Mouse (Mus musculus) liver, embryonic 11.5 days (tissue): ENCODE measurements at regions not wholly inside any gene's neighbourhood (a gene's known extent, or its start where the extent isn't known, plus 50 kb on each side); places are given as distances from the start of the nearest gene placed in this dataset.

ENCODE experiments used
- ATAC-seq: fragments of 200-750 bp; cut with Nextera tagmentation; replicated peaks from 2 replicates; pipeline ENCODE4 v1.8.0; 2017; ENCODE audit warnings: moderate number of reproducible peaks, mild to moderate bottlenecking, moderate TSS enrichment, moderate library complexity; ENCODE audit not compliant: low FRiP score
- DNase-seq: peaks from one replicate; pipeline ENCODE4 v3.0.0-alpha.2; 2017; ENCODE audit warnings: low spot score
- H3K27ac ChIP-seq: fragments of 300-500 bp; sonication (generic); 2 replicates; pipeline ENCODE4 v1.5.1; 2014; ENCODE audit warnings: mild to moderate bottlenecking, low read depth, low read length, control low read depth
- H3K27me3 ChIP-seq: fragments of 300-500 bp; sonication (generic); replicated peaks from 2 replicates; pipeline ENCODE4 v1.6.1; 2014; ENCODE audit warnings: low read length, mixed read lengths; ENCODE audit not compliant: control insufficient read depth, insufficient read depth
- H3K36me3 ChIP-seq: fragments of 300-500 bp; sonication (generic); 2 replicates; pipeline ENCODE4 v1.6.1; 2014; ENCODE audit warnings: mild to moderate bottlenecking, low read length, moderate library complexity, mixed read lengths; ENCODE audit not compliant: control insufficient read depth, insufficient read depth
- H3K4me1 ChIP-seq: fragments of 300-500 bp; sonication (generic); replicated peaks from 2 replicates; pipeline ENCODE4 v1.6.1; 2014; ENCODE audit warnings: low read length, mixed read lengths; ENCODE audit not compliant: control insufficient read depth, insufficient read depth
- H3K4me2 ChIP-seq: fragments of 300-500 bp; sonication (generic); 2 replicates; pipeline ENCODE4 v1.6.1; 2014; ENCODE audit warnings: mild to moderate bottlenecking, control low read depth, moderate library complexity
- H3K4me3 ChIP-seq: fragments of 300-500 bp; sonication (generic); 2 replicates; pipeline ENCODE4 v1.5.1; 2014; ENCODE audit warnings: low read depth, low read length, control low read depth
- H3K9ac ChIP-seq: fragments of 300-500 bp; sonication (generic); 2 replicates; pipeline ENCODE4 v1.6.1; 2014; ENCODE audit warnings: low read depth, low read length, control low read depth
- H3K9me3 ChIP-seq: fragments of 300-500 bp; sonication (generic); 2 replicates; pipeline ENCODE4 v1.6.1; 2016; ENCODE audit warnings: low read length, inconsistent platforms, mixed read lengths; ENCODE audit not compliant: control insufficient read depth
- WGBS: fragments of 180-500 bp; shearing (Covaris S2); extraction: QIAGEN DNeasy Blood & Tissue Kit; methylation state at CpG from one replicate; pipeline ENCODE4 v1.1.7; 2014; 5-methylcytosine and 5-hydroxymethylcytosine counted together

- 84% methylated on average over 2 of the region's 2 CpGs for WGBS
- ATAC-seq = no peak
These were observed 58.3 kb upstream of the Ccdc39 start for GRCm38 (mm10) chr3:33902431-33902830.

GRCm38 (mm10) chr3:33903326-33903725, 59.2 kb upstream of the Ccdc39 start:
- no peak overlapping the region for H3K9ac ChIP-seq
- 72% methylated on average over 8 of the region's 8 CpGs for WGBS
- H3K27me3 ChIP-seq = no peaks in the 10 kb centered on the region
- no peaks in the 10 kb centered on the region for H3K36me3 ChIP-seq
- ATAC-seq = no peak
- H3K4me3 ChIP-seq = no peak overlapping the region
- no peaks in the 10 kb centered on the region for H3K4me1 ChIP-seq
- no peak for DNase-seq
- H3K27ac ChIP-seq = no peak overlapping the region
- H3K9me3 ChIP-seq = no peaks in the 10 kb centered on the region
- H3K4me2 ChIP-seq = no peak overlapping the region

More at GRCm38 (mm10) chr3:33902431-33902830, 58.3 kb upstream of the Ccdc39 start:
- no peak overlapping the region for H3K4me2 ChIP-seq
- no peak overlapping the region for H3K27ac ChIP-seq
- no peaks in the 10 kb centered on the region for H3K9me3 ChIP-seq
- H3K9ac ChIP-seq = no peak overlapping the region
- H3K36me3 ChIP-seq = no peaks in the 10 kb centered on the region
- DNase-seq = no peak
- no peak overlapping the region for H3K4me3 ChIP-seq
- H3K4me1 ChIP-seq = no peaks in the 10 kb centered on the region
- no peaks in the 10 kb centered on the region for H3K27me3 ChIP-seq

- H3K4me2 ChIP-seq = no peak overlapping the region
- WGBS = 64% methylated on average over 4 of the region's 4 CpGs
- H3K27ac ChIP-seq = no peak overlapping the region
- ATAC-seq (no peak), DNase-seq (no peak)
- H3K9me3 ChIP-seq = no peaks in the 10 kb centered on the region
- no peaks in the 10 kb centered on the region for H3K27me3 ChIP-seq
- H3K9ac ChIP-seq = no peak overlapping the region
- no peak overlapping the region for H3K4me3 ChIP-seq
- no peaks in the 10 kb centered on the region for H3K36me3 ChIP-seq
- H3K4me1 ChIP-seq = no peaks in the 10 kb centered on the region
These were observed 59.7 kb upstream of the Ccdc39 start for GRCm38 (mm10) chr3:33903816-33904215.

- Histone ChIP-seq H3K4me1 (no peaks in the 10 kb centered on the region), H3K9ac (no peak overlapping the region), H3K4me2 (no peak overlapping the region), H3K9me3 (no peaks in the 10 kb centered on the region), H3K27me3 (no peaks in the 10 kb centered on the region), H3K36me3 (no peaks in the 10 kb centered on the region), H3K27ac (no peak overlapping the region), H3K4me3 (no peak overlapping the region)
- DNase-seq = no peak
- no peak for ATAC-seq
- WGBS = 48% methylated on average over 22 of the region's 22 CpGs
These were observed 61.0 kb upstream of the Ccdc39 start for GRCm38 (mm10) chr3:33904854-33905678.

- no peak for ATAC-seq
- 57% methylated on average over 5 of the region's 5 CpGs for WGBS
- no peak for DNase-seq
- Histone ChIP-seq H3K36me3 (no peaks in the 10 kb centered on the region), H3K4me2 (no peak overlapping the region), H3K9ac (no peak overlapping the region), H3K4me3 (no peak overlapping the region), H3K9me3 (no peaks in the 10 kb centered on the region), H3K27ac (no peak overlapping the region), H3K4me1 (no peaks in the 10 kb centered on the region), H3K27me3 (no peaks in the 10 kb centered on the region)
These were observed 61.5 kb upstream of the Ccdc39 start for GRCm38 (mm10) chr3:33905679-33906007.

GRCm38 (mm10) chr3:33907061-33907460, 63.0 kb upstream of the Ccdc39 start:
- 84% methylated on average over 8 of the region's 8 CpGs for WGBS
- Histone ChIP-seq H3K4me3 (no peak overlapping the region), H3K9me3 (no peaks in the 10 kb centered on the region)

GRCm38 (mm10) chr3:33911559-33911958, 67.4 kb upstream of the Ccdc39 start:
- Histone ChIP-seq H3K9ac (no peak overlapping the region), H3K4me2 (no peak overlapping the region), H3K36me3 (no peaks in the 10 kb centered on the region), H3K9me3 (no peaks in the 10 kb centered on the region; the same call in 1 of the 2 replicates), H3K4me1 (no peaks in the 10 kb centered on the region), H3K27ac (no peak overlapping the region), H3K27me3 (no peaks in the 10 kb centered on the region), H3K4me3 (no peak overlapping the region)
- WGBS = 76% methylated on average over 9 of the region's 9 CpGs
- DNase-seq (no peak), ATAC-seq (no peak)

More at GRCm38 (mm10) chr3:33907061-33907460, 63.0 kb upstream of the Ccdc39 start:
- H3K27me3 ChIP-seq = no peaks in the 10 kb centered on the region
- no peak for ATAC-seq
- no peak overlapping the region for H3K27ac ChIP-seq
- no peaks in the 10 kb centered on the region for H3K36me3 ChIP-seq
- H3K9ac ChIP-seq = no peak overlapping the region
- no peaks in the 10 kb centered on the region for H3K4me1 ChIP-seq
- no peak overlapping the region for H3K4me2 ChIP-seq
- no peak for DNase-seq

GRCm38 (mm10) chr3:33913470-33913869, 69.4 kb upstream of the Ccdc39 start:
- WGBS = 75% methylated on average over 5 of the region's 5 CpGs

GRCm38 (mm10) chr3:33914386-33914785, 70.3 kb upstream of the Ccdc39 start:
- no peak overlapping the region for H3K9ac ChIP-seq
- H3K36me3 ChIP-seq = no peaks in the 10 kb centered on the region
- H3K27me3 ChIP-seq = no peaks in the 10 kb centered on the region
- no peaks in the 10 kb centered on the region for H3K4me1 ChIP-seq
- WGBS = 55% methylated on average over 9 of the region's 9 CpGs
- no peak overlapping the region for H3K4me3 ChIP-seq
- H3K27ac ChIP-seq = no peak overlapping the region
- ATAC-seq (no peak), DNase-seq (no peak)
- H3K9me3 ChIP-seq = no peaks in the 10 kb centered on the region; the same call in 1 of the 2 replicates
- H3K4me2 ChIP-seq = no peak overlapping the region

More at GRCm38 (mm10) chr3:33913470-33913869, 69.4 kb upstream of the Ccdc39 start:
- Histone ChIP-seq H3K4me2 (no peak overlapping the region), H3K4me3 (no peak overlapping the region), H3K4me1 (no peaks in the 10 kb centered on the region), H3K36me3 (no peaks in the 10 kb centered on the region), H3K27ac (no peak overlapping the region), H3K9ac (no peak overlapping the region), H3K9me3 (no peaks in the 10 kb centered on the region; the same call in 1 of the 2 replicates), H3K27me3 (no peaks in the 10 kb centered on the region)
- DNase-seq (no peak), ATAC-seq (no peak)
